Mouse (Mus musculus): ENCODE measurements around the gene Pdia3.

DNA sequence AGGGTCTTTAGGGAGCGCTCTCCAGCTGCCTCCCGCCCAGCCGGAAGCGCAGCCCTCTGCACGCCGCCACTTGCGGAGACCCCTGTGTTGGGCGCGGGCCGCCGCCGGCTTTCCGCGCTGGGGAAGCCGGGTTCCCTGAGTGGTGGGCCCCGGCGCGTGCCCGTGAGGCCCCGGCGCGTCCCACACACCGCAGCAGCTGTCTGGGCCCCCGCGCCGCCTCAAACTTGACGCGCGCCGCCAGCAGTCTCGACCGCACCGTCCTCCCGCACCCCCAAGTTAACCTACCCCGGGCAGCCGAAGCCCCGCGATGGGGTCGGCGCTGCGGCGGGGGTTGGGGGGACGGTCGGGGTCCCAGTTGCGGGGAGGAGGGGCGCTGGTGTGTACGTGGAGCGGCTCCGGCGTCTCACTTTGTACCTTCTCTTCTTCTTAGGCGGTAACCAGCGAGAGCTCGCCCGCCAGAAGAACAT is 36.0 kb downstream of the Pdia3 start:
- no peak for TF ChIP-seq EP300 (IDR thresholded peaks at IDR 0.05; ENCODE audit: insufficient read depth, low read depth, low read length)
- no peak for TF ChIP-seq CTCF (IDR thresholded peaks at IDR 0.05)
- no peak for TF ChIP-seq POLR2A (IDR thresholded peaks at IDR 0.05; ENCODE audit: insufficient read depth, low read depth, low read length)
